Mouse (Mus musculus) C2C12 (cell line): ENCODE measurements around the gene Mid1ip1. TPM values are rescaled to one million over a fixed set of nuclear protein-coding genes. Genes with fewer than 3 reads are reported as not detected.

Experiments used
- H3K27me3 ChIP-seq: one replicate; pipeline ENCODE4 v1.6.1; 2011; ENCODE audit not compliant: control insufficient read depth, insufficient read depth, insufficient read length
- H3K36me3 ChIP-seq: one replicate; pipeline ENCODE4 v1.6.1; 2011; ENCODE audit not compliant: control insufficient read depth, insufficient read depth
- H3K4me3 ChIP-seq: one replicate; pipeline ENCODE4 v1.5.1; 2011; ENCODE audit warnings: mild to moderate bottlenecking, control low read depth; ENCODE audit not compliant: poor library complexity, insufficient read depth, severe bottlenecking
- H3K79me2 ChIP-seq: one replicate; pipeline ENCODE4 v1.6.1; 2011; ENCODE audit not compliant: control insufficient read depth, insufficient read depth
- H3K79me3 ChIP-seq: one replicate; pipeline ENCODE4 v1.6.1; 2011; ENCODE audit warnings: low read depth, control low read depth
- H3ac ChIP-seq: one replicate; pipeline ENCODE3; 2011; ENCODE audit warnings: low read depth; ENCODE audit not compliant: control insufficient read depth, insufficient read length
- CEBPB ChIP-seq: IDR thresholded peaks from one replicate; pipeline ENCODE4 v1.6.1; 2011; ENCODE audit warnings: low read depth, mild to moderate bottlenecking, control low read depth, moderate library complexity
- CTCF ChIP-seq: IDR thresholded peaks from one replicate; pipeline ENCODE4 v1.5.1; 2011; ENCODE audit not compliant: control insufficient read depth, insufficient read depth, insufficient read length
- FOSL1 ChIP-seq: IDR thresholded peaks from one replicate; pipeline ENCODE4 v1.8.0; 2011; ENCODE audit warnings: mild to moderate bottlenecking, low read length; ENCODE audit not compliant: poor library complexity, insufficient read depth, severe bottlenecking
- MAX ChIP-seq: IDR thresholded peaks from one replicate; pipeline ENCODE4 v1.6.1; 2011; ENCODE audit warnings: mild to moderate bottlenecking, control low read depth
- MYOD1 ChIP-seq: IDR thresholded peaks from one replicate; pipeline ENCODE4 v1.6.1; 2011; ENCODE audit warnings: low read depth; ENCODE audit not compliant: control insufficient read depth, insufficient read length
- MYOG ChIP-seq: IDR thresholded peaks from one replicate; pipeline ENCODE4 v1.6.1; 2011; ENCODE audit not compliant: control insufficient read depth, insufficient read length; ENCODE audit errors: extremely low read depth
- USF1 ChIP-seq: IDR thresholded peaks from one replicate; pipeline ENCODE4 v1.6.1; 2011; ENCODE audit warnings: low read depth, mild to moderate bottlenecking, control low read depth, moderate library complexity
- polyA plus RNA-seq: library from polyadenylated mRNA; unstranded; fragments of >200 nt; fragmentation: generic; extraction: Trizol; gene quantifications from one replicate; pipeline ENCODE4 v1.2.1, GENCODE M21; 2012; ENCODE audit warnings: missing spikeins

Mid1ip1 gene
- polyA plus RNA-seq, 1 experiment: 87.5 TPM

- no peak for TF ChIP-seq FOSL1
- TF ChIP-seq MAX: no peak
- H3K27me3 ChIP-seq: no peaks in the 10 kb centered on the region
- H3K4me3 ChIP-seq: peak overlapping the region; percentile 50
Observed at GRCm38 (mm10) chrX:10718021-10718837, 3.4 kb downstream of the Mid1ip1 start.

GRCm38 (mm10) chrX:10718838-10719539 is 4.2 kb downstream of the Mid1ip1 start:
- H3K79me3 ChIP-seq: peaks cover 7% of the 10 kb centered on the region
- no peaks in the 10 kb centered on the region for H3K27me3 ChIP-seq
- H3K36me3 ChIP-seq: no peaks in the 10 kb centered on the region
- peak overlapping the region; percentile 50 for H3K4me3 ChIP-seq
- H3ac ChIP-seq: peak overlapping the region; percentile 81
- peaks cover 35% of the 10 kb centered on the region for H3K79me2 ChIP-seq
- peak; percentile 77 for TF ChIP-seq CEBPB
- TF ChIP-seq MYOG: no peak
- TF ChIP-seq USF1: no peak

More at GRCm38 (mm10) chrX:10718021-10718837, 3.4 kb downstream of the Mid1ip1 start:
- peaks cover 35% of the 10 kb centered on the region for H3K79me2 ChIP-seq
- H3K36me3 ChIP-seq: no peaks in the 10 kb centered on the region
- H3K79me3 ChIP-seq: peaks cover 7% of the 10 kb centered on the region
- H3ac ChIP-seq: peak overlapping the region; percentile 81

GRCm38 (mm10) chrX:10720391-10720790 is 5.6 kb downstream of the Mid1ip1 start:
- Histone ChIP-seq H3ac (no peak overlapping the region), H3K79me3 (peaks cover 7% of the 10 kb centered on the region), H3K79me2 (peaks cover 35% of the 10 kb centered on the region), H3K27me3 (no peaks in the 10 kb centered on the region), H3K4me3 (no peak overlapping the region), H3K36me3 (no peaks in the 10 kb centered on the region)
- TF ChIP-seq FOSL1: no peak
- TF ChIP-seq USF1: no peak

GRCm38 (mm10) chrX:10724571-10724970 is 9.8 kb downstream of the Mid1ip1 start:
- Histone ChIP-seq H3ac (no peak overlapping the region), H3K36me3 (no peaks in the 10 kb centered on the region), H3K27me3 (no peaks in the 10 kb centered on the region), H3K79me2 (peaks cover 4% of the 10 kb centered on the region), H3K79me3 (no peaks in the 10 kb centered on the region), H3K4me3 (no peak overlapping the region)
- TF ChIP-seq MYOD1: no peak

GRCm38 (mm10) chrX:10729488-10729887 is 14.7 kb downstream of the Mid1ip1 start:
- Histone ChIP-seq H3K36me3 (no peaks in the 10 kb centered on the region), H3K27me3 (no peaks in the 10 kb centered on the region), H3K4me3 (no peak overlapping the region), H3K79me3 (no peaks in the 10 kb centered on the region), H3ac (no peak overlapping the region), H3K79me2 (no peaks in the 10 kb centered on the region)
- TF ChIP-seq MYOG (no peak), CEBPB (no peak), USF1 (peak; percentile 35), MYOD1 (no peak), CTCF (no peak), FOSL1 (no peak), MAX (no peak)

GRCm38 (mm10) chrX:10734453-10734852 is 19.6 kb downstream of the Mid1ip1 start:
- TF ChIP-seq FOSL1: no peak
- TF ChIP-seq MYOG: no peak
- no peak for TF ChIP-seq CEBPB
- no peak for TF ChIP-seq MAX
- no peak for TF ChIP-seq CTCF
- TF ChIP-seq MYOD1: no peak
- no peak for TF ChIP-seq USF1
- no peak overlapping the region for H3K4me3 ChIP-seq
- no peaks in the 10 kb centered on the region for H3K79me3 ChIP-seq
- H3ac ChIP-seq: no peak overlapping the region
- H3K79me2 ChIP-seq: no peaks in the 10 kb centered on the region
- H3K36me3 ChIP-seq: no peaks in the 10 kb centered on the region
- no peaks in the 10 kb centered on the region for H3K27me3 ChIP-seq
